Mouse (Mus musculus) mouse embryonic stem cell (cell line): Measurements from ENCODE around the gene Lhcgr.

Experiments used
- in situ Hi-C, 2 experiments: fragments of 300-500 bp; cut with MboI; formaldehyde crosslinking; loops; 1 replicate in 1 of 2; 3 replicates in 1 of 2; pipeline ENCODE4 v1.14.3; 2019 to 2020; ENCODE audit warnings: low sequenced_read_pairs in 2 of 2, low pct_unique_long_range_greater_than_20kb in 1 of 2, mixed read lengths in 1 of 2; ENCODE audit not compliant: unreplicated experiment in 1 of 2

The Lhcgr gene

GRCm38 (mm10) chr17:88752827-88753471 lies 38.8 kb downstream of the Lhcgr start:
- in situ Hi-C loops = no loop called here

GRCm38 (mm10) chr17:88749646-88750045 lies 42.1 kb downstream of the Lhcgr start:
- in situ Hi-C loops = no loop called here

- in situ Hi-C loops = no loop called here
These were observed 85.5 kb downstream of the Lhcgr start for GRCm38 (mm10) chr17:88706231-88706649.

- in situ Hi-C loops = no loop called here
These were observed 88.7 kb downstream of the Lhcgr start for GRCm38 (mm10) chr17:88703112-88703511.

GRCm38 (mm10) chr17:88702345-88702744 lies 89.4 kb downstream of the Lhcgr start:
- in situ Hi-C loops = no loop called here

GRCm38 (mm10) chr17:88700901-88701300 lies 90.9 kb downstream of the Lhcgr start:
- in situ Hi-C loops = no loop called here

GRCm38 (mm10) chr17:88696656-88697333 lies 95.0 kb downstream of the Lhcgr start:
- in situ Hi-C loops = no loop called here

GRCm38 (mm10) chr17:88688226-88688625 lies 103.6 kb downstream of the Lhcgr start:
- in situ Hi-C loops = no loop called here

- in situ Hi-C loops = no loop called here
These were observed 116.2 kb downstream of the Lhcgr start for GRCm38 (mm10) chr17:88675310-88676309.

GRCm38 (mm10) chr17:88670800-88671199 lies 121.0 kb downstream of the Lhcgr start:
- in situ Hi-C loops = no loop called here

GRCm38 (mm10) chr17:88669921-88670320 lies 121.9 kb downstream of the Lhcgr start:
- in situ Hi-C loops = no loop called here

- in situ Hi-C loops = no loop called here
These were observed 123.3 kb downstream of the Lhcgr start, which contains the start of gene Gtf2a1l for GRCm38 (mm10) chr17:88668452-88668851. Gtf2a1l (plus strand) TSS chr17:88668660.
